ENCODE assay signal across 16 mouse cellular contexts in genomic region chr6:29946568-29946967, GRCm38 (mm10). TPM values are rescaled to one million over a fixed set of nuclear protein-coding genes. Genes with fewer than 3 reads are reported as not detected.
DNase-seq lines count a peak whose midpoint lies in the region; ATAC-seq and TF ChIP-seq lines count a peak whose summit lies in the region.
"Had no signal": no experiment of that assay in that cellular context is flagged by ENCODE, and none has a peak within 500 bp of the region (broad histone marks: within the 10 kb centered on the region; RNA-seq: fewer than 3 reads in every experiment).

No protein-coding gene starts in this region.

- no peak for TF ChIP-seq EP300 in MEL (IDR thresholded peaks at IDR 0.05; ENCODE audit: low read depth in 1 of 2, low read length in 2 of 2)

- H3K27ac ChIP-seq in hindbrain, embryonic 14.5 days, result no peak overlapping the region
- H3K27ac ChIP-seq in hindbrain, embryonic 16.5 days (ENCODE audit: low read depth, low read length), result no peak overlapping the region
- H3K27ac ChIP-seq in MEL (ENCODE audit: control insufficient read depth, low read depth, low read length), result no peak overlapping the region
- H3K27ac ChIP-seq: forebrain, embryonic 13.5 days; liver, embryonic 15.5 days; midbrain, embryonic 15.5 days had no signal

- 84% methylated on average over 2 of the region's 2 CpGs for WGBS in hindbrain, embryonic 14.5 days
- 79% methylated on average over 2 of the region's 2 CpGs for WGBS in hindbrain, embryonic 16.5 days

- TF ChIP-seq CTCF in MEL (IDR thresholded peaks at IDR 0.05 in 2 of 3, conservative IDR thresholded peaks at IDR 0.05 in 1 of 3; ENCODE audit: control insufficient read depth in 1 of 3, insufficient read depth in 1 of 3, low read depth in 2 of 3, low read length in 3 of 3, poor library complexity in 1 of 3, severe bottlenecking in 1 of 3), result peak in 2 of 3 experiments; percentile 18 to 59; a peak in 3 of 6 replicates

- H3K79me2 ChIP-seq in MEL (ENCODE audit: control insufficient read depth, insufficient read depth, low read length, poor library complexity), result no peaks in the 10 kb centered on the region

- no peak for TF ChIP-seq POLR2A in MEL (IDR thresholded peaks at IDR 0.05; ENCODE audit: control insufficient read depth in 1 of 2, insufficient read depth in 1 of 2, low read depth in 1 of 2, low read length in 2 of 2, poor library complexity in 1 of 2)

- H3K27me3 ChIP-seq in hindbrain, embryonic 14.5 days (ENCODE audit: control insufficient read depth, insufficient read depth, low read length), result no peaks in the 10 kb centered on the region
- H3K27me3 ChIP-seq in hindbrain, embryonic 16.5 days (replicated peaks; ENCODE audit: control insufficient read depth, insufficient read depth, low read length), result no peaks in the 10 kb centered on the region
- no peaks in the 10 kb centered on the region for H3K27me3 ChIP-seq in MEL (ENCODE audit: control insufficient read depth in 1 of 2, insufficient read depth in 2 of 2, low read length in 2 of 2)
- H3K27me3 ChIP-seq: forebrain, embryonic 13.5 days; liver, embryonic 15.5 days; midbrain, embryonic 15.5 days had no signal

- no peak overlapping the region for H3K9ac ChIP-seq in hindbrain, embryonic 14.5 days
- no peak overlapping the region for H3K9ac ChIP-seq in hindbrain, embryonic 16.5 days (ENCODE audit: low read depth, low read length)
- no peak overlapping the region for H3K9ac ChIP-seq in MEL (ENCODE audit: control insufficient read depth, low read depth, low read length, poor library complexity, severe bottlenecking)
- H3K9ac ChIP-seq: forebrain, embryonic 13.5 days; liver, embryonic 15.5 days; midbrain, embryonic 15.5 days had no signal

- no peaks in the 10 kb centered on the region for H3K36me3 ChIP-seq in hindbrain, embryonic 14.5 days (replicated peaks; ENCODE audit: control insufficient read depth, insufficient read depth)
- H3K36me3 ChIP-seq in hindbrain, embryonic 16.5 days (ENCODE audit: control insufficient read depth, insufficient read depth, low read length), result no peaks in the 10 kb centered on the region
- no peaks in the 10 kb centered on the region for H3K36me3 ChIP-seq in MEL (ENCODE audit: control insufficient read depth in 1 of 2, insufficient read depth in 2 of 2, low read length in 2 of 2)
- H3K36me3 ChIP-seq: G1E; liver, embryonic 15.5 days; midbrain, embryonic 15.5 days had no signal

- no peak overlapping the region for H3K4me3 ChIP-seq in hindbrain, embryonic 14.5 days (replicated peaks; ENCODE audit: low read length)
- H3K4me3 ChIP-seq in hindbrain, embryonic 16.5 days (ENCODE audit: low read length), result no peak overlapping the region
- no peak overlapping the region for H3K4me3 ChIP-seq in MEL (ENCODE audit: control insufficient read depth in 1 of 2, insufficient read depth in 1 of 2, low read depth in 2 of 2, low read length in 2 of 2)
- H3K4me3 ChIP-seq: forebrain, embryonic 13.5 days; liver, embryonic 15.5 days; midbrain, embryonic 15.5 days had no signal

- TF ChIP-seq RAD21 in MEL (IDR thresholded peaks at IDR 0.05; ENCODE audit: low read depth, low read length), result peak; percentile 81

- no peaks in the 10 kb centered on the region for H3K4me1 ChIP-seq in hindbrain, embryonic 14.5 days (replicated peaks; ENCODE audit: control insufficient read depth, insufficient read depth, low read length)
- peaks cover 2% of the 10 kb centered on the region; the same call in 1 of the 2 replicates for H3K4me1 ChIP-seq in hindbrain, embryonic 16.5 days (ENCODE audit: control insufficient read depth, insufficient read depth, low read depth, low read length)
- no peaks in the 10 kb centered on the region for H3K4me1 ChIP-seq in MEL (ENCODE audit: control insufficient read depth in 1 of 2, insufficient read depth in 2 of 2, low read length in 2 of 2)
- H3K4me1 ChIP-seq: liver, embryonic 15.5 days; midbrain, embryonic 15.5 days had no signal

- no peak overlapping the region for H3K4me2 ChIP-seq in hindbrain, embryonic 14.5 days (replicated peaks)
- H3K4me2 ChIP-seq in hindbrain, embryonic 16.5 days (ENCODE audit: low read length), result no peak overlapping the region
- H3K4me2 ChIP-seq: forebrain, embryonic 13.5 days; liver, embryonic 15.5 days; midbrain, embryonic 15.5 days had no signal

- H3K9me3 ChIP-seq in hindbrain, embryonic 14.5 days (ENCODE audit: control insufficient read depth, low read length), result no peaks in the 10 kb centered on the region
- no peaks in the 10 kb centered on the region for H3K9me3 ChIP-seq in hindbrain, embryonic 16.5 days (ENCODE audit: control insufficient read depth, low read length)
- no peaks in the 10 kb centered on the region for H3K9me3 ChIP-seq in MEL (replicated peaks; ENCODE audit: insufficient read depth, low read length)
- H3K9me3 ChIP-seq: forebrain, embryonic 13.5 days; G1E; liver, embryonic 15.5 days; midbrain, embryonic 15.5 days had no signal

- ATAC-seq in hindbrain, embryonic 14.5 days (ENCODE audit: low FRiP score), result no peak
- ATAC-seq in hindbrain, embryonic 16.5 days, result no peak
- ATAC-seq: forebrain, embryonic 13.5 days; midbrain, embryonic 15.5 days had no signal

- peak; percentile 69 for DNase-seq in hindbrain, embryonic 14.5 days (ENCODE audit: low spot score)
- DNase-seq in lung, postnatal 10 days, result peak; percentile 6
- DNase-seq in lung, postnatal 4 days, result no peak
- peak; percentile 41 for DNase-seq in MEL (ENCODE audit: low read depth, low spot score)
- peak; percentile 0 for DNase-seq in retina, postnatal 7 days (ENCODE audit: low read depth, low spot score)
- no peak for DNase-seq in right cerebral cortex, postnatal 25 days
- DNase-seq: adrenal gland, adult 8-10 months; cerebellum, adult 11 months; heart, postnatal 4 days; kidney, postnatal 36 days had no signal

TF ChIP-seq in MEL, 35 proteins besides CTCF, POLR2A, EP300 and RAD21:
- no peak for TF ChIP-seq ZKSCAN1 (IDR thresholded peaks at IDR 0.05; ENCODE audit: low read depth, low read length)
- peak; percentile 68 for TF ChIP-seq SMC3 (IDR thresholded peaks at IDR 0.05; ENCODE audit: low read depth, low read length)
- TF ChIP-seq CHD1 (IDR thresholded peaks at IDR 0.05; ENCODE audit: low read depth, low read length), result no peak
- no peak for TF ChIP-seq MXI1 (IDR thresholded peaks at IDR 0.05; ENCODE audit: low read depth, low read length)
- TF ChIP-seq ETS1 (IDR thresholded peaks at IDR 0.05; ENCODE audit: low read depth, low read length), result no peak
- no peak for TF ChIP-seq MAZ (IDR thresholded peaks at IDR 0.05; ENCODE audit: low read depth, low read length)
- TF ChIP-seq USF2 (IDR thresholded peaks at IDR 0.05; ENCODE audit: borderline replicate concordance in 1 of 2, insufficient read depth in 1 of 2, low read depth in 1 of 2, low read length in 2 of 2), result no peak
- no peak for TF ChIP-seq POLR2AphosphoS2 (IDR thresholded peaks at IDR 0.05; ENCODE audit: low read length)
- TF ChIP-seq ZC3H11A (IDR thresholded peaks at IDR 0.05; ENCODE audit: low read depth, low read length), result peak; percentile 59
- TF ChIP-seq TBP (IDR thresholded peaks at IDR 0.05; ENCODE audit: low read depth, low read length), result no peak
- TF ChIP-seq CHD2 (IDR thresholded peaks at IDR 0.05; ENCODE audit: low read length), result no peak
- no peak for TF ChIP-seq POLR2AphosphoS5 (IDR thresholded peaks at IDR 0.05; ENCODE audit: borderline replicate concordance, low read depth, low read length)
- TF ChIP-seq HCFC1 (IDR thresholded peaks at IDR 0.05; ENCODE audit: low read depth, low read length), result no peak

RNA-seq across cellular contexts. Expression of gene Strip2, which starts 29.8 kb away (rescaled TPM):
- polyA plus RNA-seq in hindbrain, embryonic 14.5 days (2014; fragmentation: Nextera tagmentation; extraction: Ambion mirVana), result 6.1 and 7.3 TPM in 2 replicates
- polyA plus RNA-seq in hindbrain, embryonic 16.5 days (2015; fragmentation: Nextera tagmentation; extraction: Ambion mirVana), result 7.8 and 8.6 TPM in 2 replicates
- 0.12 and 0.13 TPM in 2 replicates for total RNA-seq in MEL (2012; rRNA removed)
- under 1 TPM in 1 of 2 experiments, not detected in 1; 0.39 TPM for polyA plus RNA-seq in MEL (2012; ENCODE audit: insufficient read depth in 1 of 2, insufficient read length in 2 of 2, low read depth in 1 of 2, low replicate concordance in 2 of 2, missing spikeins in 1 of 2)
- total RNA-seq: neutrophil, adult 5-6 weeks had no signal

Comparison
In these comparisons a context has a peak if more than half of its experiments do, and no peak if none do; other contexts are left out.
1. DNase-seq: peak in hindbrain, embryonic 14.5 days (single experiment), lung, postnatal 10 days (single experiment), MEL (single experiment) and retina, postnatal 7 days (single experiment); none in lung, postnatal 4 days (0 of 2) and right cerebral cortex, postnatal 25 days (single experiment).